Mouse (Mus musculus): ENCODE measurements around the gene Map10.

Gene Map10

DNA sequence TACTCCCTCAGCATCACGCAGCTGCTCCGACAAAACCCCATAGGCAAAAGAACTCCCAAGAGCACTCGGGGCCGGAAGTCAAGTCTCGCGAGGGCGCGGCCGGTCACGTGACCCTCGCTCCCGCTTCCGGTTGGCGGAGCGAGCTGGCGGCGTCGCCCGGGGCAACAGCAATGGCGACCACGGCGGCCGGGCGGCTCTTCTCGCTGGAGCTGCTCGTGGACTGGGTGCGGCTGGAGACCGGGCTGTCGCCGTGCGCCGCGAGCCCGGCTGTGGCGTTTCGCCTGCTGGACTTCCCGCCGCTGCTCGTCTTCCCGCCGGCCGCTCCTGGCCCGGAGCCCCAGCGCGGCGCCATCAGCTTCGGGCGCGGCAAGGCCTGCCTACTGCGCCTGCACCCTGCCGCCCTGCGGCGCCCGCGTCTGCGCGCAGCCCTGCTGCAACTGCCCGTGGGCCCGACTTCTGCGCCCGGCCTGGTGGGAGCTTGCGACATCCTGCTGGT lies at the start of gene Map10:
Gene Map10, plus strand, starts transcription at position 119 of the 496 bp plus-strand sequence.
- peak; percentile 89 for DNase-seq (ENCODE audit: low read depth, low spot score)

DNA sequence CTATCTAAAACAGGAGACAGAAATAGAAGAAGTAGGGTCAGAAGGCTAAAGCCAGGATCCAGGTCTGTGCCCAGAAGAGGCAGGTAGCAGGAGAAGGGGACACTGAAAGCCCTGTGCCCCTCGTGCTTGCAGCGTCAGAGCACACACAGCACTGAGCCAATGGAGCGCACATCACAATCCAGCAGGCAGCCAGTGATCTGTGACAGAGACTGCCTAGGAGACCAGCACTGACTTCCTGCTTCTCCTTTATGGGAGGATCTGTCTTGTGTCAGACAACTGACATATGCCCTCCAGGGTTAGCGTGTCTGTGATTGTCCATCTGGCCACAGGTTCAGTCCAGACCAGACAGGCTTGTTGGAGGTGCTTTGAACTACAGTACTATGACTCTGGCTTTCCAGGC lies 49.3 kb upstream of the Map10 start:
- no peak for DNase-seq (ENCODE audit: low read depth, low spot score)

DNA sequence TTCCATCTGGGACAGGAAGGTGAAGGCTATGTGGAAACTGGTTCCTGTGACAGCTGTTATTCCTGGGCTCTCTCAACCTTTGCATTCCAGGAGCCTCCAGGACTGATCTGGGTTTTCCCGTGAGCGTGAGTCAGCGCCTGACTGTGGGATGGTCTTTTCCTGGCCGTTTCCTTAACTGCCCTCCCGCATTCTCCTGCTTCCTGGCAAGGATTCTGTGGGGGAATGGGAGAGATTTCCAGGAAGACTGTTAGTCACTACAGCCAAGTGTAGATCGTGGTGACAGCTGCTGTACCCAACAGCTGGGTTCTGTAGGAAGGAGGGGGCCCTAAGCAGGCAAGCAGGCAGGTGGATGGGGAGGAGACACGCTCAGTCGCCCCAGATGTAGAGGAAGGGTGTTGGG lies 45.3 kb upstream of the Map10 start:
- no peak for DNase-seq (ENCODE audit: low read depth, low spot score)

DNA sequence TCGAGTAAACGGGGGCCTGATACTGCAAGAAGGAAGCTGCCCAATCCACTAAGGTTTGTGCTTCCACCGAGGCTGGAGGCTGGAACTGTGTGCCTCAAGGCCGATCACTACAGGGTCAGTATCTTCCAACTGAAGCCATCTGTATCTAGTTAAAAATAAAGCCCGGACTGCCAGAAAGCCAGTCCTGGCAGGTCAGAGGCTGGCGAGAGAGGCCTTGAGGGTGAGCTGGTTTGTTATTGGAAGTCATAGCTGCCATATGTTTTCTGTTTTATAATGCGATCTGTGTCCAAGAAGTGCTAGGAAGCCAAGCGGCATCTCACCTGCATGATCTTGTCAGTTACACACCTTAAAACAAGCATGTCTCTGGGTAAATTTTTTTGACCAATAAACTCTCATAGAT lies 43.2 kb upstream of the Map10 start:
- DNase-seq (ENCODE audit: low read depth, low spot score): no peak

GRCm38 (mm10) chr8:125628834-125629233 lies 40.8 kb upstream of the Map10 start:
- DNase-seq (ENCODE audit: low read depth, low spot score): no peak

- DNase-seq (ENCODE audit: low read depth, low spot score): no peak
These were observed 31.1 kb upstream of the Map10 start for GRCm38 (mm10) chr8:125638411-125639058.

DNA sequence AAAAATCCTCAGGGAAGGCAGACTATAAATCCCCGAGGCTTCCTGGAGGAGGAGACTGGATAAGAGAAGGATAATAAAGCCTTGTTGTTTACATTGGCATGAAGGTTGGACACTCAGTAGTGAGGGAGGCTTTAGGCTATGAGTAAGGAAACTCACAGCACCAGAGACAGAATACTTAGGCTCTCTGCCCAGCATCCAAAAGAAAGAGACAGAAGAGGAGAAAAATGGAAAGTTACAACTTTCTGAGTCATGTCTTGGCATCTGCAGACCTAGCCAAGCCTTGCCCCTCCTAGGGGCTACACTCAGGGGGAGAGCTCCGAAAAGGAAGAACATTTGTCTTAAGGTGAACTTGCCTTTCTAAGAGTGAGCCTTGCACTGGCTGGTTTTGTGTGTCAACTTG lies 30.0 kb upstream of the Map10 start:
- no peak for DNase-seq (ENCODE audit: low read depth, low spot score)

DNA sequence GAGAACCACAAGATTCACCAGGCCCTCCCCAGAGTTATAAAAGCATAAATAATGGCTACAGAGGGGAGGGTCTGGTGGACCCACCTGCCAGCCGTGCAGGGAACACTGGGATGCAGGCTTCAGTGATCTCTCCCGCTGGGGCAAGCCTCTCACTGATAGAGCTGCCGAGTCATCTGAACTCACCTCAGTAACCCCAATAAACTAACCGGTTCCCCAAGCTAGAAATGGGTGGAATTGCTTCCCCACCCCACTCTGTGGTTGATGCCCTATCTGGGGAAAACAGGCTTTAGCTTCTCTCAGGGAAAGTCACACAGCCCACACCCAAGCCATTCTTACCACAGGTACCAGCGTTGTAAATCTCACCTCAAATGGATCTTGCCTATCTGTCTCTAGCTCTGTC lies 28.9 kb upstream of the Map10 start:
- no peak for DNase-seq (ENCODE audit: low read depth, low spot score)

DNA sequence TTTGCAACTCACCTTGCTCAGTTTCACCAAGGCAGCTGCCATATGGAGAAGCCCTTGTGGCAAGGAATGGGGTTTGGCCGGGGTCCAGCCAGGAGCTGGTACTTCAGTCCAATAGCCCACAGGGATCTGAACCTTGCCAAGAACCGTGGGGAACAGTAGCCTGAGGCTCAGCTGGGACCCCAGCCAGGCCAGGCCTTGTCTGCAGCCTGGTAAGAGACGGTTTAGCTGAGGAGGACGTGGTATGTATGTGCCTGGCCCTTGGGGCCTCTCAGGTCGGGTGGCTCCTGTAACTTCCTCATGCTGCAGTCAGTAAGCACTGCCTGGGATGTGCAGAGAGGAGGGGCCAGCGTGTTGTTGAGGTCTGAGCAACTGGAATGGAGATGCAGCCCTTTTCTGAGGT lies 27.8 kb upstream of the Map10 start:
- no peak for DNase-seq (ENCODE audit: low read depth, low spot score)

DNA sequence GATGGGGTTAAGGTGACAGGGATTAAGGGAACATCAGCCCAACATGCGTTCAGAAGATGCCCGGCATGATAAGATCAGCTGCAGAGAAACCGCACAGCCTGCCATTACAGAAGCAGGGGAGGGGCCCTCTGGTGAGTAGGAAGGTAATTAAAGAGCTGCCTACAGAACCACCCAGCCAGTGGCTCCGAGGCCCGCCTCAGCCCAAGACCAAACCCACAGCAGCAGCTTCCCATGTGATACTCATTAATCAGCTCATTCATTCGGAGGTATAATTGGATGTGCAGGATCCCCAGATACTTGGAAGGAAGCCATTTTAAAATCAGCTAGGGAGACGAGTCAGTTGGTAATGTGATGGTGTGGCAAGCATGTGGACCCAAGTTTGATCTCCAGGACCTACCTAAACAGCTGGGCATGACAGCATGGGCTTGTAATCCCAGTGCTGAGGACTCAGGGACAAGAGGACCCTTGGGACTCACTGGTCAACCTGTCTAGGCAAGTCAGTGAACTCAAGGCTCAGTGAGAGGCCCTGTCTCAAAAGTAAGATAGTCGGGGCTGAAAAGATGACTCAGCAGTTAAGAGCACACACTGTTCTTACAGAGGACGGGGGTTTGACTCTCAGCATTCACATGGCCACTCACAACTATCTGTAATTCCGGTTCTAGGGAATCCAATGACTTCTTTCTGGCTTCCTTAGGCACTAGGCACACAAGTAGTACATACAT lies 23.7 kb upstream of the Map10 start:
- no peak for DNase-seq (ENCODE audit: low read depth, low spot score)

GRCm38 (mm10) chr8:125649447-125649846 lies 20.2 kb upstream of the Map10 start:
- DNase-seq (ENCODE audit: low read depth, low spot score): peak; percentile 18

- no peak for DNase-seq (ENCODE audit: low read depth, low spot score)
These were observed 14.8 kb upstream of the Map10 start for GRCm38 (mm10) chr8:125654821-125655220.

GRCm38 (mm10) chr8:125658508-125658907 lies 11.1 kb upstream of the Map10 start:
- DNase-seq (ENCODE audit: low read depth, low spot score): no peak

GRCm38 (mm10) chr8:125658926-125659325 lies 10.7 kb upstream of the Map10 start:
- no peak for DNase-seq (ENCODE audit: low read depth, low spot score)

GRCm38 (mm10) chr8:125660397-125660796 lies 9.2 kb upstream of the Map10 start:
- no peak for DNase-seq (ENCODE audit: low read depth, low spot score)

DNA sequence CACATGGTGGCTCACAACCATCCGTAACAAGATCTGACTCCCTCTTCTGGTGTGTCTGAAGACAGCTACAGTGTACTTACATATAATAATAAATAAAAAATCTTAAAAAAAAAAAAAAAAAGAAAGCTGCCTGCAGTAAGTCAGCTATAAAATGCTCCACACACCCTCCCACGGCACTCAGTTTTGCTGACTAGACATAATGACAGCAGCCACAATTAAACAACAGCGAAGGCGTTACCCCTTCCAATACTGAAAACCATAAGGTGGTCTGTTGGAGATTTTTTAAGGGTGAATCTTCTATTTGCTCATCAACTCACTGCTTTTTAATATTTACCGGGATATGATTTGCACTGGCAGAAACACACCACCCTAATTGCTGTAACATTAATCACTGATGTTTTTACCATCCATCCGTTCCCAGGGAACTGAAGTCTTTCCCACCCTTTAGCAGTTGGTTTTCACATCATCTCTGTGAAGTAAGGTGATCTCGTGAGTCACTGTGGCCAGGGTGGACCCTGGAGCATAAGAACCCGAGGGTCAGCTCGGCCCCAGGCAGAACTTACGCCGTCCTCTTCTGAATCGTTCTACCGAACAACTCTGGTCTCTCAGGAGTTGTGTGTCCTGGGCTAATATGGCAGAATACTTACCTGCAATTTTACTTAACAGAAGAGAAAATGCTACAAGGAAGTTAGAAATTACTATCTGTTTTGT lies 7.5 kb upstream of the Map10 start:
- no peak for DNase-seq (ENCODE audit: low read depth, low spot score)

DNA sequence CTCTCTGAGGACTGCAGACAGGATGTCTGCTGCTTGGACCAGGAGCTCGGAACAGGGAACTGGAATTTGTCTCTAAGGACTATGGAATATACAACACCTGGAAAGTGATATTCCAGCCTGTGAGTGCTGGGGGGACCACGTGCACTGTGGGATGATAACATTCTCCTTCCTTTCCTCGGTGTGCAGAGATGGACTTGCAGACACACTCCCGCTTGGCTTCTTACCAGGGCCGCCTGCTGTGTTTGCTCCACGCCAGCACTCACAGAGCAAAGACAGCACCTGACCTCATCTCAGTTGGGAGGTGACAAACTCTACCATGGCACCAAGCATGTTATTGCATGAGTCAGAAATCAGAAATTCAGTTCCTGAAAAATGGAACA lies 7.0 kb upstream of the Map10 start:
- no peak for DNase-seq (ENCODE audit: low read depth, low spot score)

GRCm38 (mm10) chr8:125665183-125665875 lies 4.3 kb upstream of the Map10 start:
- DNase-seq (ENCODE audit: low read depth, low spot score): no peak

DNA sequence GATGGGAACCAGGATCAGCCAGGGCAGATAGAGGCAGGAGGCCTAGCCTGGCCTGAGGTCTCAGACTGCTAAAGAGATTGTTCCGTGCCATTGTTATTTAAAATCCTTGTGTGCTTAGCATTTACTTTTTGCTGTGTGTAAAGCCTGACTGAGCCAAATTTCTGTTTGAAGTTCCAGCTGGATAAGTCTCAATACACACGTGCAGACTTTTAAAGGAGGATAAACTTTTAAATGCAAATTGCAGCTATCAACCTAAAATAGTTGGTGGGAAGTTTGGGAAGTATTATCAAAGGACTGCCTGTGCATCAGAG lies 3.8 kb upstream of the Map10 start:
- no peak for DNase-seq (ENCODE audit: low read depth, low spot score)

- DNase-seq (ENCODE audit: low read depth, low spot score): no peak
These were observed 3.4 kb upstream of the Map10 start for GRCm38 (mm10) chr8:125666201-125666600.

DNA sequence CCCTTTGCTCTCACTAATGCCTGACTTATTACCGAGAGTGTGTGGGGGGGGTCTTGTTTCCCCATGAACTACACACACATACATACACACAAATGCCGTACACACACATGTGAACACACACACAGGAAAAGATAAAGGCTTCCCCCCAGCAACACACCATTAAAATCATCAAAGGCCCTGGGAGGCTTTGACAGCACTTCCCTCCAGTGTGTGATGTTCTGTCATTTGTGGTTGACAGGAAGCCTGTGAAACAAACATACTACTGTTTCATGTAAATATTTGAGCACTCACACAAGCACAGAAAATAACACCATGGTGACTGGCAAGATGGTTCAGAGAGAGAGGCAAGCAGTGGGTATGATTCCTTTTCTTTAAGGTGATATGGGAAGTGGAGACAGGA lies 2.4 kb upstream of the Map10 start:
- DNase-seq (ENCODE audit: low read depth, low spot score): peak; percentile 81

DNA sequence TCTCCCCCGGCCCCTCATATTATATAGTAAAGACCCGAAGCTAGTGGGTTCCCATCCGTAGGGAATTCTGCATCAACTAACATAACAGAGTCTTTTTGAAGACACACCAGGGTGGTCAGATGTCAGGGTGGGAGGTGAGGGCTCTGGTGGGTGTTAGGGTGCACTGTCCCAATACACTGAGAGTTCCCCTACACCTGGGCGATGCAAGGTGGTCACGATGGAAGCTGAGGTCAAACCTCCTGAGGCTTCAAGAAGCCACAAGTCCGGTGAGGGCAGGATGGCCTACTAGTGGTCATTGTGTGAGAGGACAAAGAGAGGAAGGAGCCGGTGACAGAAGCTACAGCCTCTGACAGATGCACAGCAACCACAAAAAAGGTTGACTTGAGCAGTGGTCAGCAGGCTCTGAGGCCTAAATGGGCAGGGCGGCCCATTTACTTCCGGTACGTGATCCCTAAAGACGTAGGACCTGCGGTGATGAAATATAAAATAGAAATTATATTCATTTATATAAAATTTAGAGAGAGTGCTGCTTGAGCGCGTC lies 389 bp upstream of the Map10 start:
- DNase-seq (ENCODE audit: low read depth, low spot score): peak; percentile 7

Measured in CD4-positive helper T cell, adult 2 months (primary cell).